ENCODE assay signal across 9 mouse cellular contexts in the genomic region with DNA sequence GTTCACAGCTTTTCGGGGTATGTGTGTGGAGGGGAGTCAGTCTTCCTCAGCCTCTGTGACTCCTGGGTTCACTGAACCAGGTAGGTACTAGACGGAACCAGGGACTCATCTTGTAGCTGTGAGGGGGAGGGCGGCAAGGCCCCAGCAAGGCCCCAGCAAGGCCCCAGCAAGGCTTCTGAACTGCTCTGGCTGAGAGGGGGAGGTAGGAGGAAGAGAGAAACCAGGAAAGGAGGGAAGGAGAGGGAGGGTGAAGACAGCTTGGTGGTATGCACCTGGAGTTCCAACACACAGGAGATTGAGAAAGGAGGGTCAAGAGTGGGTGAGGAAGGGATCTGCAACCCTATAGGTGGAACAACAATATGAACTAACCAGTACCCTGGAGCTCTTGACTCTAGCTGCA. TPM values are rescaled to one million over a fixed set of nuclear protein-coding genes. Genes with fewer than 3 reads are reported as not detected.
A peak's percentile ranks its signal among the peaks of the same experiment; 100 is the strongest.
DNase-seq lines count a peak whose midpoint lies in the region; ATAC-seq and TF ChIP-seq lines count a peak whose summit lies in the region.
"Had no signal": no experiment of that assay in that cellular context is flagged by ENCODE, and none has a peak within 500 bp of the region (broad histone marks: within the 10 kb centered on the region; RNA-seq: fewer than 3 reads in every experiment).

No protein-coding gene starts in this region.

- TF ChIP-seq CTCF in testis, adult 2 months (IDR thresholded peaks at IDR 0.05; ENCODE audit: control insufficient read depth, insufficient read depth, insufficient replicate concordance, low read depth, low read length) = no peak

- ATAC-seq in heart, embryonic 14.5 days (ENCODE audit: insufficient number of reproducible peaks, insufficient read depth, low FRiP score, low read depth) = no peak
- ATAC-seq in intestine, embryonic 15.5 days = no peak
- no peak for ATAC-seq in stomach, embryonic 16.5 days (ENCODE audit: insufficient read depth, low FRiP score)

- DNase-seq in heart, postnatal 25 days (ENCODE audit: low spot score) = no peak
- no peak for DNase-seq in testis, postnatal 10 days (ENCODE audit: low spot score)
- DNase-seq in left cerebral cortex, adult 9 months (ENCODE audit: low spot score in 2 of 2) = no peak
- no peak for DNase-seq in cerebellum, postnatal 36 days

- 82% methylated on average over 3 of the region's 3 CpGs for WGBS in heart, embryonic 14.5 days
- 81% methylated on average over 3 of the region's 3 CpGs for WGBS in intestine, embryonic 15.5 days
- 57% methylated on average over 3 of the region's 3 CpGs for whole genome bisulfite sequencing in stomach, embryonic 16.5 days

- H3K4me1 ChIP-seq in heart, embryonic 14.5 days (ENCODE audit: control insufficient read depth in 2 of 2, insufficient read depth in 2 of 2, low read length in 2 of 2) = peaks cover 5 to 12% of the 10 kb centered on the region in 2 experiments; a peak in 2 of 4 replicates
- H3K4me1 ChIP-seq in testis, adult 2 months (ENCODE audit: control insufficient read depth, insufficient read depth, low read length) = no peaks in the 10 kb centered on the region
- H3K4me1 ChIP-seq in intestine, embryonic 15.5 days (replicated peaks) = peaks cover 11% of the 10 kb centered on the region
- peaks cover 15% of the 10 kb centered on the region for H3K4me1 ChIP-seq in stomach, embryonic 16.5 days (ENCODE audit: control insufficient read depth, insufficient read depth, low read length)

- no peaks in the 10 kb centered on the region for H3K27me3 ChIP-seq in heart, embryonic 14.5 days (ENCODE audit: control insufficient read depth, insufficient read depth, low read length)
- no peaks in the 10 kb centered on the region for H3K27me3 ChIP-seq in testis, adult 2 months (ENCODE audit: control insufficient read depth, insufficient read depth, low read length)
- no peaks in the 10 kb centered on the region for H3K27me3 ChIP-seq in intestine, embryonic 15.5 days (replicated peaks)
- no peaks in the 10 kb centered on the region for H3K27me3 ChIP-seq in stomach, embryonic 16.5 days (ENCODE audit: control insufficient read depth, insufficient read depth, low read length)
- H3K27me3 ChIP-seq: midbrain, embryonic 12.5 days had no signal

- H3K9ac ChIP-seq in heart, embryonic 14.5 days (ENCODE audit: low read length) = no peak overlapping the region
- H3K9ac ChIP-seq in intestine, embryonic 15.5 days = no peak overlapping the region
- peak overlapping the region; percentile 54; the same call in 1 of the 2 replicates for H3K9ac ChIP-seq in stomach, embryonic 16.5 days (ENCODE audit: low read length)
- H3K9ac ChIP-seq: midbrain, embryonic 12.5 days had no signal

- peak overlapping the region; percentile 31 to 46 for H3K27ac ChIP-seq in heart, embryonic 14.5 days (replicated peaks in 1 of 2; ENCODE audit: control insufficient read depth in 1 of 2, insufficient read depth in 1 of 2, low read depth in 2 of 2, low read length in 2 of 2)
- H3K27ac ChIP-seq in testis, adult 2 months (ENCODE audit: control insufficient read depth, insufficient read depth, low read depth, low read length) = peak overlapping the region; percentile 64
- H3K27ac ChIP-seq in intestine, embryonic 15.5 days = peak overlapping the region; percentile 64
- peak overlapping the region; percentile 86 for H3K27ac ChIP-seq in stomach, embryonic 16.5 days (ENCODE audit: low read length)
- H3K27ac ChIP-seq: midbrain, embryonic 12.5 days had no signal

- H3K36me3 ChIP-seq in heart, embryonic 14.5 days (ENCODE audit: control insufficient read depth, insufficient read depth, low read length) = peaks cover 63% of the 10 kb centered on the region
- no peaks in the 10 kb centered on the region for H3K36me3 ChIP-seq in testis, adult 2 months (ENCODE audit: control insufficient read depth, insufficient read depth, low read length)
- peaks cover 4% of the 10 kb centered on the region for H3K36me3 ChIP-seq in intestine, embryonic 15.5 days
- H3K36me3 ChIP-seq in stomach, embryonic 16.5 days (ENCODE audit: control insufficient read depth, insufficient read depth, low read length) = 0 out of 2 replicates have a peak, but pooled peaks cover 11% of the 10 kb centered on the region

- no peaks in the 10 kb centered on the region for H3K9me3 ChIP-seq in heart, embryonic 14.5 days (ENCODE audit: control insufficient read depth, low read length)
- no peaks in the 10 kb centered on the region for H3K9me3 ChIP-seq in intestine, embryonic 15.5 days
- no peaks in the 10 kb centered on the region for H3K9me3 ChIP-seq in stomach, embryonic 16.5 days (replicated peaks; ENCODE audit: control insufficient read depth, low read length)
- H3K9me3 ChIP-seq: midbrain, embryonic 12.5 days had no signal

- H3K4me3 ChIP-seq in heart, embryonic 14.5 days (ENCODE audit: control insufficient read depth in 1 of 2, insufficient read depth in 1 of 2, low read depth in 1 of 2, low read length in 2 of 2) = no peak overlapping the region
- H3K4me3 ChIP-seq in testis, adult 2 months (ENCODE audit: control insufficient read depth, low read depth, low read length) = no peak overlapping the region
- H3K4me3 ChIP-seq in intestine, embryonic 15.5 days (replicated peaks) = no peak overlapping the region
- H3K4me3 ChIP-seq in stomach, embryonic 16.5 days (replicated peaks; ENCODE audit: low read length) = no peak overlapping the region
- H3K4me3 ChIP-seq: midbrain, embryonic 12.5 days had no signal

- intact Hi-C loops in heart, postnatal 25 days (cut with DNase I) = loop anchor here (10.0 kb wide), 1 partner anchor 132 kb away; the partner anchor contains the start of gene Dgcr8

- H3K4me2 ChIP-seq in heart, embryonic 14.5 days (ENCODE audit: low read length) = no peak overlapping the region
- H3K4me2 ChIP-seq in intestine, embryonic 15.5 days (replicated peaks) = no peak overlapping the region
- peak overlapping the region; percentile 27; the same call in 1 of the 2 replicates for H3K4me2 ChIP-seq in stomach, embryonic 16.5 days (ENCODE audit: low read depth, low read length)
- H3K4me2 ChIP-seq: midbrain, embryonic 12.5 days had no signal

- TF ChIP-seq POLR2A in testis, adult 2 months (IDR thresholded peaks at IDR 0.05; ENCODE audit: control insufficient read depth, low read depth, low read length) = no peak

RNA-seq across cellular contexts. Expression of gene Txnrd2, which starts 9.3 kb away (rescaled TPM):
- 34.0 and 34.7 TPM in 2 replicates for polyA plus RNA-seq in heart, embryonic 14.5 days (2014; fragmentation: Nextera tagmentation; extraction: Ambion mirVana)
- 10 to 100 TPM; 36.1 to 38.2 TPM for total RNA-seq in heart, postnatal 25 days (2021)
- 4.3 and 4.5 TPM in 2 replicates for polyA plus RNA-seq in testis, adult 2 months (2012; rRNA removed)
- polyA plus RNA-seq in intestine, embryonic 15.5 days (2015; fragmentation: Nextera tagmentation; extraction: Ambion mirVana) = 25.4 and 25.8 TPM in 2 replicates
- 19.2 and 23.7 TPM in 2 replicates for polyA plus RNA-seq in stomach, embryonic 16.5 days (2015; fragmentation: Nextera tagmentation; extraction: Ambion mirVana)

RNA-seq across cellular contexts. Expression of gene Comt, which starts 9.8 kb away (rescaled TPM):
- 110 and 112 TPM in 2 replicates for polyA plus RNA-seq in heart, embryonic 14.5 days (2014; fragmentation: Nextera tagmentation; extraction: Ambion mirVana)
- 100 to 1,000 TPM; 112 TPM for total RNA-seq in heart, postnatal 25 days (2021)
- 12.2 and 20.1 TPM in 2 replicates for polyA plus RNA-seq in testis, adult 2 months (2012; rRNA removed)
- 89.5 and 97.1 TPM in 2 replicates for polyA plus RNA-seq in intestine, embryonic 15.5 days (2015; fragmentation: Nextera tagmentation; extraction: Ambion mirVana)
- polyA plus RNA-seq in stomach, embryonic 16.5 days (2015; fragmentation: Nextera tagmentation; extraction: Ambion mirVana) = 105 and 119 TPM in 2 replicates
